Mouse (Mus musculus): ENCODE data around the gene Clec4f. TPM values are rescaled to one million over a fixed set of nuclear protein-coding genes. Genes with fewer than 3 reads are reported as not detected.

The Clec4f gene
- polyA plus RNA-seq (2012; rRNA removed), result not detected in 2 replicates

GRCm38 (mm10) chr6:83656087-83656486 is at the start of gene Clec4f:
TSS of gene Clec4f (minus strand) at chr6:83656187.
- DNase-seq (ENCODE audit: extremely low spot score in 1 of 2, low spot score in 1 of 2), result no peak

DNA sequence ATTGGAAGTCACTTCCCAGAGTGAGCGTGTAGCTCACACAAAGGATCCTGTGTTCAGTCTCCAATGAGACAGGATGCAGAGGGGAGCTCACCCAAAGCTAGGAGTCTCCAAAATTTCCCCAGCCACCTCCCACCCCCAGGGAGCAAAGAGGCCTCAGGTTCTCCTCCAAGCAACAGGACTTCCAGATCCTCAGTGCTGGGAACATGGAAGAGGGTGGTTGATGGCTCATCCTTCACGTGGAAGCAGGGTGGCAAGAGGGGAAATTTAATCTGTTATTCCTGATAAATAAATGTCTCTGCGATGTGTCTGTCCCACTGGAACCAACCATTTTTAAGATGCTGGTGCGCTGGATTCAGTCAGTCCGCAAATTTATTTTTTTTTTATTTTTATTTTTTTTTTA is 48.7 kb upstream of the Clec4f start:
- no peak for DNase-seq (ENCODE audit: extremely low spot score in 1 of 2, low spot score in 1 of 2)

DNA sequence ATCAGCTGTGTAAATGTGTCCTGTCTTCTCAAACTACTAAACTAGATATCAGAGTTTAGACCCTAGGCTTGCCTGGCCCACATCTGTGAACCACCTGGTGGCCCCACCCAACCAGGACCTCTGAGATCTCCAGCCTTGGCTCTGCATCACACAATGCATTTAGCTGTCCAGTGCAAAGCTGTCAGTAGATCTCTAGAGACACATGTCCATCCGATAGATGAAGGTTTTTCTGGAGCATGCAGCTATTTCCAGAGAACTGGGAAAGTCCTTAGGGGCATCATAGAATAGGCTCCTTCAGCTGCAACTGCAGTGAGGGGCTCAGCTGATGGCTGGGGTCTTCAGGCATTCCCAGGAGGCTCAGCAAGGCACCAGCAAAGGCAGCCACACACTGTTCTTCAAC is 48.3 kb upstream of the Clec4f start:
- no peak for DNase-seq (ENCODE audit: extremely low spot score in 1 of 2, low spot score in 1 of 2)

DNA sequence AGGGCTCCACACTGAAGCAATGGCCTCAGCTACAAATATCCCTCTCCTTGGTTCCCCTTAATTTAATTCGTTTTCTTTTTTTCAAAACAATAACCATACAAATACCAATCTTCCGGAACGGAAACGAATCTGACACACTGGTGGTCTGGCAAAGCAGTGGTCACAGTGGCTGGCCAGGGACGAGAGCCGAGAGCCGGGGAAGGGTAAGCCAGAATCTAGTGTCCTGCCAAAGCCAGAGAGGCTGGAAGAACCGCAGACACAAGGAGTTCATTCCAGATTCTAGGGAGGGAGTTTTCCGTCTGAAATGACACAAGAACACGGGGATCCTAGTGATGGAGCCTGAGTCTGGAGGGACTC is 47.7 kb upstream of the Clec4f start:
- no peak for DNase-seq (ENCODE audit: extremely low spot score in 1 of 2, low spot score in 1 of 2)

GRCm38 (mm10) chr6:83703000-83703721 is 47.2 kb upstream of the Clec4f start:
- DNase-seq (ENCODE audit: extremely low spot score in 1 of 2, low spot score in 1 of 2), result no peak

DNA sequence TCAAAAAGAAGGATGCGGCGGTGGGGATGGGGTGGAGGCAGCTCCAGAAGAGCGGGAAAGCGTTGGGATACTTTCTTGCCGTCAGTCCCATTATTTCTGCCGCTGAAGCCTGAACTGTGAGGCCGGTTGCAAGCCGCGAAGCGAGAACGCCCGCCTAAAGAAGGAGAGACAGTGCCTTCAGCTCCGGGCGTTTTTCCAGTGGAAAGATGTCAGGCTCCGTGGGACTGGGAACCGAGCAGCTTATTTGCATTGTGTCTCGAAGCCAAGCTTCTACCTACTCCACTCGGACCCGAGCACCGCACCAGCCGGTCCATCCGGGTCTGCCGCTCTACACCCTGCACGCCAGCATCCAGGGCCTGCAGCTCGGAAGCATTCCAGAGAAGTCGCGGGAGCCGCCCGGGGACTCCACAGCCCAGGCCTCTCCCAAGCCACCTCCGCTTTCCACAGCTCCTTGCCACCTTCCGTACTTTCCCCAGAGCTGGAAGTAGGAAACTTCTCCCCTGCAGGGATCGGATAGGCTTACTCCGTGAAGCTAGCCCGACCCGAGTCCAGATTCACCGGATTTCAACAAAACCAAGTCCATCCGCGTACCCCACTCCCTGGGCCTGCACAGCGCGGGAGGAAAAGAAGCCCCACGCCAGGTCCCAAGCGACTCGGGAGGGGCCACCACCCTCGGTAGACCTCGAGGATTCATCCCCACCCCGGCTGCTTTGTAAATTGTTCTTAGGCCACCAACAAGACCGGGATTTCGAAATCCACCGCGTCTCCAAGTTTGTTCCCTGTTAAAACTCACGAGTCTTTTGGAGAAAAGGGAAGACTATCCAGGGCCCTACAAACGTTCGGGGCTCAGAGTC is 46.4 kb upstream of the Clec4f start:
- no peak for DNase-seq (ENCODE audit: extremely low spot score in 1 of 2, low spot score in 1 of 2)

GRCm38 (mm10) chr6:83701001-83701400 is 45.0 kb upstream of the Clec4f start:
- no peak for DNase-seq (ENCODE audit: extremely low spot score in 1 of 2, low spot score in 1 of 2)

DNA sequence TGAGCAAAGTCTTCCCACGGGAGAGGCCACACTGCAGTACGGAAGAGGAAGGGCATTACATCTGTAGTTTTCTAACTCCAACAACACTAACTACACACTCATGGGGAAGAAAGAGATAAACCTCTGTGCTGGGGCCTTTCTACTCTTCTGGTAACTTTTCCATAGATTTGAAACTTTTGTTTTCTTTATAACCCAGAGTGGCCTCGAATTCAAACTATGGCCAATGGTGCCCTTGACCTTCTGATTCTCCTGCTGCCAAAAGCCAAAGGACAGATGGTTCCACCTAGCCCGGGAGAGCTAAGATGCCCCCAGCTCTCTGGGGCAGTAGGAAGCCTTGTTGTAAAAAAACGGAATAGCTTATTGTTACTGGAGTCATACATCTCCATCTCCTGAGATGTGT is 44.0 kb upstream of the Clec4f start:
- DNase-seq (ENCODE audit: extremely low spot score in 1 of 2, low spot score in 1 of 2), result no peak

- no peak for DNase-seq (ENCODE audit: extremely low spot score in 1 of 2, low spot score in 1 of 2)
Measured at GRCm38 (mm10) chr6:83697932-83698331, 41.9 kb upstream of the Clec4f start.

DNA sequence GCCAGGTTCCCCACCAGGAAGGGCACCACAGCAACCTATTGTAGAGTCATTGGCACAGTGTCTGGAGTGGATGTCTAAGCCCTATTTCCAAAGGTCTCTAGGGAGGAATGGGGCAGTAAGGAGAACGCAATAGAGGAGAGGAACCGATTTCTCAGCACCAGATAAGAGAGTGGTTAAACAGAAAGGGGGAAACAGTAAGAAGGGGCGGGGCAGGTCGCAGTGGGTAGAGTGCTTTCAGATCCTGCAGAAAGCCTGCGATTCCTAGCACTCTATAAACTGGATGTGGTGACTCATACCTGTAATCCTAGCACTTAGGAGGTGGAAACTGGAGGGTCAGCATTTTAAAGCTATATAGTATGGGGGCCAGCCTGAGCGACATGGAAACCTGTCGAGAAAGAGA is 40.7 kb upstream of the Clec4f start:
- no peak for DNase-seq (ENCODE audit: extremely low spot score in 1 of 2, low spot score in 1 of 2)

- DNase-seq (ENCODE audit: extremely low spot score in 1 of 2, low spot score in 1 of 2), result no peak
Measured at GRCm38 (mm10) chr6:83695731-83696130, 39.7 kb upstream of the Clec4f start.

GRCm38 (mm10) chr6:83693835-83694234 is 37.8 kb upstream of the Clec4f start:
- peak in 1 of 2 experiments; percentile 71 for DNase-seq (ENCODE audit: extremely low spot score in 1 of 2, low spot score in 1 of 2)

DNA sequence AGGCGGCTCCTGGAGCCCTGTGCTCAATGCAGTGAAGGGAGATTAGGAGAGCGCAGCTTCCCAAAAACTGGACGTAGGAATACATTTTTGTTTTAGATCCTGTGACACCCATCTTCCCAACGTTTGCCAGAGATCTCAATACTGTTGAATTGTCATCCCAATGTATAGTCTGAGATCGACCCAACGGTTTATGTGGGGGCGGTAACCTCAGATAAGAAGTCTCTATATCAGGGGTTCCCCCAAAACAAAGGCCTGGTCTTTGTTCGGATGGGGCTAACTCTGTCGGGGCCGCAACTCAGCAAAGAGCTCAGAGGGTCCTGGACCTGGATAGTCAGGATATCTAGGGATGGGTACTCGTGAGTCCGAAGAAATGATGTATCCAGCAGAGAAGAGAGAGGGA is 37.0 kb upstream of the Clec4f start:
- DNase-seq (ENCODE audit: extremely low spot score in 1 of 2, low spot score in 1 of 2), result no peak

DNA sequence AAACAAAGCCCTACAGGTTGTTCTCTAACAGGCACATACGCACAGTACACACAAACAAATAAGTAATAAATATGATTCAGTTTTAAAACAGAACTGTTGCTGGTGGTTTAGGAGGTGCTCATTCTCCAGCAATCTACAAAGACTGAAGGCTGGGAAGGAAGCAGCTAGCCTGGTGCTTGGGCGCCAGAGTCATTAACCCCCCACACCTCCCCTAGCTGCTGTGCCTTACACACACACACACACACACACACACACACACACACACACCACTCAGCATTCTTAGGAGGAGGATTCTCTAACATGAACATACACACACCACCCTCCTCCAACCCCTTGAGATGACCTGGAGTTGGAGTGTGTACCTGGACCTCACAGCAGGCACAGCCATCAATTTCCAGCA is 34.9 kb upstream of the Clec4f start:
- DNase-seq (ENCODE audit: extremely low spot score in 1 of 2, low spot score in 1 of 2), result no peak

DNA sequence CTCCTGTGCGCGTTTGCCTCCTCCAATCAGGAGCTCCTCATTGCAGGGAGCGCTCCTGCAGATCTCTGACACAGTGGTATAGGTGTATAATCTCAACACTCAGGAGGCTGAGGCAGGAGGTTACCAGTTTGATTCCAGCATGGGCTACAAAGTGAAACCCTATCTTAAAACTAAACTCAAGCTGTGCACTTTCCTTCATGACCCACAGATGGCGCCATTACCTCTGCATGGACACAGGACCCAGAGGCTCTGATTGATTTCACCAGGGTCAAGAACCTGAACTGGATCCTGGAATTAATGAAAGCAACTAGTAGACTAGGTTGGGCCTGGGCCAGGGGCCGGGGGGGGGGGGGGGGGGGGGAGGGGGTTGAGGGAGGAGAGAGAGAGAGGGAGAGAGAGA is 34.3 kb upstream of the Clec4f start:
- DNase-seq (ENCODE audit: extremely low spot score in 1 of 2, low spot score in 1 of 2), result peak in 1 of 2 experiments; percentile 28

DNA sequence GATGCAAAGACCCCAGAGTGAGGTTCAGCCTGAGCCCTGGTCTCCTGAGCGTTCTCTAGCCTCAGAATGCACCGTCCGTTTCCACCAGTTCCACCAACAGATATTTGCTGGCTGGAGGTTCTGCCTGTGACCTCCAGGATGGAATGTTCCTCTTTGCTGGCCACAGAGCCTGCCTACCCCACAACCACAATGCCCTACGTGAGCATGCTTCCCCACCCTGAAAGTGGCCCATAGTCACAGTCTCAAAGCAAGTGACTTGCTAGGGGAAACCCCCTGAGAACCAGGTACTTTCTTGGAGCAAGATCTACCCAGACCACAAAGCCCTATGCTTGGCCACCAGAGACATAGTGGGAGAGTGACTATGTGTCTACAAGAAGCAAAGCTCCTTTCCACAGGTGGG is 33.4 kb upstream of the Clec4f start:
- no peak for DNase-seq (ENCODE audit: extremely low spot score in 1 of 2, low spot score in 1 of 2)

DNA sequence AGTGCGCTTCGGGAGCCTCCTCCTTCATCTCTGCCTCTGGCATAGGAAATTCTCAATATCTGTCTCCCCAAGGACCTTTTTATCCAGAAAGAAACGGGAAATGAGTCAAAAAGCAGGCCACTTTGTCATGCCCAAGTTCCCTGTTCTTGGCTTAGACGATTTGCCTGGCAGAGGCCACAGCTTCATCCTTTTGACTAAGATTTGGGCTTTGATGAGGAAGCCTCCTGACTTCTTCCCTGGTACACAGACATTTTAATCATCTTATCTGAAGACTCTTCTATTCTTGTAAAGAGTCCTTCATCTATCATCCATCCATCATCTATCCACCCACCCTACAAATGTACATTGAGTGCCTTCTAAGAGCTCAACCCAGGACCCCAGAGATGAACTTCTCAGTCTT is 21.8 kb upstream of the Clec4f start, which contains the start of gene Cd207:
TSS of gene Cd207 (minus strand) at position 101 of the 400 bp plus-strand sequence.
- no peak for DNase-seq (ENCODE audit: extremely low spot score in 1 of 2, low spot score in 1 of 2)

DNA sequence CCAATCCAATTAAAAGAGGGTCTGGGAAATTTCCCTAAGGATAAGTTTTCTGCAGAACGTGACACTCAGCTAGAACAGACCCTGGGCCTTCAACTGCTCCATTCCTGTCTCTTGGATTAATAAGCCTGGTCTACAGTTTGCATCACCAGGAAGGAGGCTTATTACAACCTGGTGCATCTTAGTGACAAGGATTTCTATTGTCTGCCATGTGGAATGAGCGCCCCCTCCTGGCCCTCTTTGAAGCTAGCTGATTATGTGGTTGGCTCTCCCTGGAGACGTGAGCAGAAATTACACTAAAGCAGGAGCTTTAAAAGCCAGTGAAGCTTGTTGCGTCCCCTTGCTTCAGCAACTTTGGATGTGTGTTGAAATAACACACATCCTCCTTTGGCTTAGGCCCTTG is 17.4 kb upstream of the Clec4f start:
- peak; percentile 42 to 91 for DNase-seq (ENCODE audit: extremely low spot score in 1 of 2, low spot score in 1 of 2)

DNA sequence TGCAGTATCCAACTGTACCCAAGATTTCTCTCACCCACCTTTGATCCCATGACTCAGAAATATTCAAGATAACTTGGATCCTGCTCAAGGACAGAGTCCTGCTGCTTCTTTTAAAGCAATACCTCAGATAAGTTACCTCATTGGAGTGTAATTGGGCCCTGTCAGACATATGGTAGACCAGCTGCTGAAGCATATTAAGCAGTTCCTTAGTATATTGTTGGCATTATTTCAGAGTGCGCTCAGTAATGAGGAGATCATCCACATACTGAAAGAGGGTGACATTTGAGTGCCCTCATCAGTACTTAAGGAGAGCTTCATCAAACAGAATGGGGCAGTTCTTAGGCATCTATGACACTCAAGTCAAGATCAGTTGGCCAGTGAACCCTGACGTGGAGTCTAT is 9.0 kb upstream of the Clec4f start:
- DNase-seq (ENCODE audit: extremely low spot score in 1 of 2, low spot score in 1 of 2), result no peak

GRCm38 (mm10) chr6:83660821-83661220 is 4.8 kb upstream of the Clec4f start:
- no peak for DNase-seq (ENCODE audit: extremely low spot score in 1 of 2, low spot score in 1 of 2)

GRCm38 (mm10) chr6:83646715-83647114 is 9.3 kb downstream of the Clec4f start:
- DNase-seq (ENCODE audit: extremely low spot score in 1 of 2, low spot score in 1 of 2), result no peak

- DNase-seq (ENCODE audit: extremely low spot score in 1 of 2, low spot score in 1 of 2), result no peak
Measured at GRCm38 (mm10) chr6:83635329-83635728, 20.7 kb downstream of the Clec4f start.

All from frontal cortex, adult 2 months (tissue).